Mouse (Mus musculus) testis, adult 2 months (tissue): Measurements from ENCODE around the gene Top2a.

Source experiments
- CTCF ChIP-seq: fragments of 200-500 bp; IDR thresholded peaks from 2 replicates; pipeline ENCODE4 v1.5.1; 2012; ENCODE audit warnings: low read depth, mild to moderate bottlenecking, inconsistent platforms, low read length, moderate library complexity; ENCODE audit not compliant: control insufficient read depth, insufficient read depth, insufficient replicate concordance
- POLR2A ChIP-seq: fragments of 200-500 bp; IDR thresholded peaks from 2 replicates; pipeline ENCODE4 v1.6.1; 2012; ENCODE audit warnings: low read depth, mild to moderate bottlenecking, inconsistent platforms, low read length, moderate library complexity; ENCODE audit not compliant: control insufficient read depth

DNA sequence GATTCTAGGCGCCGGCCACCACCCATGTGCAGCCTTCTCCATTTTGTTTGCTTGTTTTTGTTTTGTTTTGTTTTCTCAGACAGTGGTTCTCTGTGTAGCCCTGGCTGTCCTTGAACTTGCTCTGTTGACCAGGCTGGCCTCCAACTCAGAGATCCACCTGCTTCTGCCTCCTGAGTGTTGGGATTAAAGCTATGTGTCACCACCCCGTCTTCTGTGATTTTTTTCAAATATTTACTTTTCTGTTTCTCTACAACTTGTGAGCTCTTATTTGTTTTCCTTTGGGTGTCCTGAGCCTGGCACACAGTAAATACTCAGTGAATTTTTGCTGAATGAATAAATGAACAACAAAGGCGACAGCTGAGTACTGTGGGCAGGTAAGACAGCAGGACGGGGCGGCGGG lies 38.7 kb upstream of the Top2a start:
- TF ChIP-seq CTCF = no peak
- no peak for TF ChIP-seq POLR2A
